Mouse (Mus musculus): Measurements from ENCODE around the gene Fam83e.

- TF ChIP-seq POLR2A (IDR thresholded peaks at IDR 0.05; ENCODE audit: insufficient read depth, low read length), result no peak
- TF ChIP-seq CTCF (IDR thresholded peaks at IDR 0.05; ENCODE audit: low read depth, low read length), result no peak
- TF ChIP-seq EP300 (IDR thresholded peaks at IDR 0.05; ENCODE audit: insufficient read depth, low read depth, low read length), result no peak
These were observed 27.0 kb upstream of the Fam83e start, which contains the start of gene Sec1 for GRCm38 (mm10) chr7:45693921-45694591.
